Mouse (Mus musculus) macrophage (primary cell): ENCODE results near the gene Map3k5. TPM values are rescaled to one million over a fixed set of nuclear protein-coding genes. Genes with fewer than 3 reads are reported as not detected.
A peak's percentile ranks its signal among the peaks of the same experiment; 100 is the strongest.
"Not testable (repeated sequence)": the region's sequence is repeated elsewhere in the genome, so short reads cannot be mapped to it uniquely, and the experiment has no call there.

Experiments
- H3K27ac ChIP-seq: fragments of 350-480 bp; formaldehyde crosslinking; 2 replicates; pipeline ENCODE4 v1.9.0; 2021
- H3K36me3 ChIP-seq: fragments of 350-480 bp; formaldehyde crosslinking; 2 replicates; pipeline ENCODE4 v1.9.0; 2021; ENCODE audit errors: inconsistent target
- H3K4me3 ChIP-seq: fragments of 350-480 bp; formaldehyde crosslinking; 2 replicates; pipeline ENCODE4 v1.9.0; 2021; ENCODE audit errors: inconsistent target
- H3K79me2 ChIP-seq: fragments of 350-480 bp; formaldehyde crosslinking; 2 replicates; pipeline ENCODE4 v1.9.0; 2021; ENCODE audit errors: inconsistent target
- WGBS: methylation state at CpG from one replicate; pipeline ENCODE4 v1.1.7; 2026; ENCODE audit warnings: inconsistent platforms; ENCODE audit not compliant: missing documents; 5-methylcytosine and 5-hydroxymethylcytosine counted together
- polyA plus RNA-seq: library from polyadenylated mRNA; stranded (reverse); fragments of 250-400 nt; gene quantifications from 3 replicates; pipeline ENCODE4 v1.2.4, GENCODE M21; 2018; ENCODE audit warnings: inconsistent platforms

Gene Map3k5
- polyA plus RNA-seq, 1 experiment from 2014 or later, result 3.9 TPM

GRCm38 (mm10) chr10:19915301-19915700 is 19.0 kb upstream of the Map3k5 start:
- H3K27ac ChIP-seq, result no peak overlapping the region
- H3K4me3 ChIP-seq, result no peak overlapping the region
- no peaks in the 10 kb centered on the region for H3K36me3 ChIP-seq
- 15% methylated on average over 1 of the region's 1 CpGs for WGBS
- no peaks in the 10 kb centered on the region for H3K79me2 ChIP-seq

- no peak overlapping the region for H3K4me3 ChIP-seq
- H3K79me2 ChIP-seq, result no peaks in the 10 kb centered on the region
- no peaks in the 10 kb centered on the region for H3K36me3 ChIP-seq
- no peak overlapping the region for H3K27ac ChIP-seq
- WGBS, result 76% methylated on average over 4 of the region's 4 CpGs
Measured at GRCm38 (mm10) chr10:19922410-19922809, 11.9 kb upstream of the Map3k5 start.

GRCm38 (mm10) chr10:19924256-19924655 is 10.0 kb upstream of the Map3k5 start:
- Histone ChIP-seq H3K27ac (no peak overlapping the region), H3K36me3 (no peaks in the 10 kb centered on the region), H3K4me3 (no peak overlapping the region), H3K79me2 (no peaks in the 10 kb centered on the region)
- 98% methylated on average over 2 of the region's 2 CpGs for WGBS

GRCm38 (mm10) chr10:19926391-19926897 is 7.8 kb upstream of the Map3k5 start:
- WGBS, result 96% methylated on average over 4 of the region's 4 CpGs
- not testable (repeated sequence) for H3K27ac ChIP-seq, H3K36me3 ChIP-seq, H3K4me3 ChIP-seq, H3K79me2 ChIP-seq

GRCm38 (mm10) chr10:19928205-19928604 is 6.1 kb upstream of the Map3k5 start:
- H3K27ac ChIP-seq, result no peak overlapping the region
- H3K36me3 ChIP-seq, result no peaks in the 10 kb centered on the region
- H3K79me2 ChIP-seq, result no peaks in the 10 kb centered on the region
- WGBS, result 100% methylated on average over 1 of the region's 1 CpGs
- H3K4me3 ChIP-seq, result no peak overlapping the region

GRCm38 (mm10) chr10:19932986-19933385 is 1.3 kb upstream of the Map3k5 start:
- peaks cover 32% of the 10 kb centered on the region for H3K79me2 ChIP-seq
- H3K27ac ChIP-seq, result no peak overlapping the region
- 51% methylated on average over 3 of the region's 3 CpGs for WGBS
- no peak overlapping the region for H3K4me3 ChIP-seq
- no peaks in the 10 kb centered on the region for H3K36me3 ChIP-seq

GRCm38 (mm10) chr10:19933511-19934383 is 525 bp upstream of the Map3k5 start:
- Histone ChIP-seq H3K27ac (no peak overlapping the region), H3K4me3 (0 out of 2 replicates have a peak overlapping the region, but pooled peaks have one; percentile 3), H3K79me2 (peaks cover 39% of the 10 kb centered on the region), H3K36me3 (no peaks in the 10 kb centered on the region)
- under 1% methylated on average over 89 of the region's 97 CpGs for WGBS

GRCm38 (mm10) chr10:19935295-19935623 is 987 bp downstream of the Map3k5 start:
- 2% methylated on average over 10 of the region's 10 CpGs for WGBS
- peak overlapping the region; percentile 59 for H3K4me3 ChIP-seq
- H3K36me3 ChIP-seq, result no peaks in the 10 kb centered on the region
- peaks cover 46% of the 10 kb centered on the region for H3K79me2 ChIP-seq
- no peak overlapping the region for H3K27ac ChIP-seq

- H3K4me3 ChIP-seq, result no peak overlapping the region
- H3K36me3 ChIP-seq, result no peaks in the 10 kb centered on the region
- H3K79me2 ChIP-seq, result peaks cover 51% of the 10 kb centered on the region
- no peak overlapping the region for H3K27ac ChIP-seq
- WGBS, result 79% methylated on average over 4 of the region's 4 CpGs
Measured at GRCm38 (mm10) chr10:19935821-19936367, 1.6 kb downstream of the Map3k5 start.

GRCm38 (mm10) chr10:19936961-19937708 is 2.9 kb downstream of the Map3k5 start:
- no peak overlapping the region for H3K27ac ChIP-seq
- peaks cover 51% of the 10 kb centered on the region for H3K79me2 ChIP-seq
- 79% methylated on average over 8 of the region's 9 CpGs for WGBS
- no peaks in the 10 kb centered on the region for H3K36me3 ChIP-seq
- no peak overlapping the region for H3K4me3 ChIP-seq

- Histone ChIP-seq H3K27ac (peak overlapping the region; percentile 69), H3K79me2 (peaks cover 67% of the 10 kb centered on the region), H3K36me3 (no peaks in the 10 kb centered on the region), H3K4me3 (no peak overlapping the region)
- WGBS, result 62% methylated on average over 6 of the region's 6 CpGs
Measured at GRCm38 (mm10) chr10:19938738-19939137, 4.5 kb downstream of the Map3k5 start.

- peak overlapping the region; percentile 69 for H3K27ac ChIP-seq
- H3K4me3 ChIP-seq, result peak overlapping the region; percentile 7; the same call in 1 of the 2 replicates
- peaks cover 72% of the 10 kb centered on the region for H3K79me2 ChIP-seq
- 0% methylated on average over 8 of the region's 8 CpGs for WGBS
- H3K36me3 ChIP-seq, result no peaks in the 10 kb centered on the region
Measured at GRCm38 (mm10) chr10:19939282-19939705, 5.0 kb downstream of the Map3k5 start.

GRCm38 (mm10) chr10:19940127-19940526 is 5.9 kb downstream of the Map3k5 start:
- Histone ChIP-seq H3K79me2 (peaks cover 77% of the 10 kb centered on the region), H3K36me3 (no peaks in the 10 kb centered on the region), H3K27ac (peak overlapping the region; percentile 69), H3K4me3 (no peak overlapping the region)
- 86% methylated on average over 7 of the region's 7 CpGs for WGBS

- H3K4me3 ChIP-seq, result no peak overlapping the region
- peaks cover 77% of the 10 kb centered on the region for H3K79me2 ChIP-seq
- no peaks in the 10 kb centered on the region for H3K36me3 ChIP-seq
- 51% methylated on average over 8 of the region's 8 CpGs for WGBS
- H3K27ac ChIP-seq, result peak overlapping the region; percentile 69
Measured at GRCm38 (mm10) chr10:19940626-19941025, 6.4 kb downstream of the Map3k5 start.
